ENCODE assay signal across 13 mouse cellular contexts in genomic region chr2:33729701-33730100, GRCm38 (mm10).
A peak's percentile ranks its signal among the peaks of the same experiment; 100 is the strongest.
DNase-seq lines count a peak whose midpoint lies in the region; ATAC-seq and TF ChIP-seq lines count a peak whose summit lies in the region.
"Had no signal": no experiment of that assay in that cellular context is flagged by ENCODE, and none has a peak within 500 bp of the region (broad histone marks: within the 10 kb centered on the region; RNA-seq: fewer than 3 reads in every experiment).

No protein-coding gene starts in this region.

- H3K9me3 ChIP-seq in heart, postnatal 0 days (replicated peaks; ENCODE audit: control insufficient read depth, low read length) = no peaks in the 10 kb centered on the region
- no peaks in the 10 kb centered on the region for H3K9me3 ChIP-seq in liver, postnatal 0 days (ENCODE audit: low read length)
- H3K9me3 ChIP-seq in liver, embryonic 12.5 days (replicated peaks) = no peaks in the 10 kb centered on the region
- no peaks in the 10 kb centered on the region for H3K9me3 ChIP-seq in limb, embryonic 10.5 days (replicated peaks)
- H3K9me3 ChIP-seq: stomach, embryonic 15.5 days had no signal

- H3K4me3 ChIP-seq in heart, postnatal 0 days (ENCODE audit: low read depth, low read length) = no peak overlapping the region
- no peak overlapping the region for H3K4me3 ChIP-seq in liver, postnatal 0 days (ENCODE audit: low read depth, low read length)
- H3K4me3 ChIP-seq in liver, embryonic 12.5 days = no peak overlapping the region
- H3K4me3 ChIP-seq in limb, embryonic 10.5 days = no peak overlapping the region
- H3K4me3 ChIP-seq: stomach, embryonic 15.5 days had no signal

- no peak for TF ChIP-seq EP300 in heart, postnatal 0 days (IDR thresholded peaks at IDR 0.05; ENCODE audit: low read depth)
- TF ChIP-seq EP300 in liver, postnatal 0 days (IDR thresholded peaks at IDR 0.05; ENCODE audit: low read depth) = no peak

- TF ChIP-seq CTCF in heart, postnatal 0 days (IDR thresholded peaks at IDR 0.05; ENCODE audit: low read depth) = peak; percentile 25
- TF ChIP-seq CTCF in liver, postnatal 0 days (IDR thresholded peaks at IDR 0.05; ENCODE audit: low read depth) = peak; percentile 39

- peaks cover 8% of the 10 kb centered on the region; the same call in 1 of the 2 replicates for H3K36me3 ChIP-seq in heart, postnatal 0 days (replicated peaks; ENCODE audit: control insufficient read depth, insufficient read depth, low read length)
- peaks cover 2% of the 10 kb centered on the region; the same call in 1 of the 2 replicates for H3K36me3 ChIP-seq in liver, postnatal 0 days (replicated peaks; ENCODE audit: insufficient read depth, low read length)
- H3K36me3 ChIP-seq in liver, embryonic 12.5 days = peaks cover 20% of the 10 kb centered on the region
- H3K36me3 ChIP-seq in limb, embryonic 10.5 days = peaks cover 39% of the 10 kb centered on the region

- no peak overlapping the region for H3K9ac ChIP-seq in heart, postnatal 0 days (replicated peaks; ENCODE audit: low read depth, low read length)
- no peak overlapping the region for H3K9ac ChIP-seq in liver, postnatal 0 days (replicated peaks)
- H3K9ac ChIP-seq in liver, embryonic 12.5 days = no peak overlapping the region
- H3K9ac ChIP-seq: liver, embryonic 14.5 days; stomach, embryonic 15.5 days had no signal

- no peak for ATAC-seq in heart, postnatal 0 days (ENCODE audit: insufficient read depth, low read depth)
- no peak for ATAC-seq in liver, postnatal 0 days
- ATAC-seq in liver, embryonic 12.5 days = no peak
- ATAC-seq in megakaryocyte progenitor cell, adult 5-6 weeks (replicated peaks; ENCODE audit: poor library complexity) = no peak
- ATAC-seq: inflammation-experienced regulatory T-cells, adult 6 months had no signal

- 39% methylated on average over 5 of the region's 5 CpGs for WGBS in heart, postnatal 0 days
- 45% methylated on average over 5 of the region's 5 CpGs for WGBS in liver, postnatal 0 days (ENCODE audit: insufficient replicate concordance)
- WGBS in liver, embryonic 12.5 days (ENCODE audit: insufficient replicate concordance) = 54% methylated on average over 5 of the region's 5 CpGs
- WGBS in limb, embryonic 10.5 days = 34% methylated on average over 5 of the region's 5 CpGs

- no peak overlapping the region for H3K27ac ChIP-seq in heart, postnatal 0 days (ENCODE audit: low read depth)
- no peak overlapping the region for H3K27ac ChIP-seq in liver, postnatal 0 days (ENCODE audit: low read depth)
- no peak overlapping the region for H3K27ac ChIP-seq in liver, embryonic 12.5 days
- H3K27ac ChIP-seq in limb, embryonic 10.5 days = peak overlapping the region; percentile 75
- H3K27ac ChIP-seq: liver, embryonic 14.5 days; stomach, embryonic 15.5 days had no signal

- DNase-seq in heart, postnatal 0 days (ENCODE audit: low spot score) = no peak
- DNase-seq in heart, postnatal 10 days = no peak
- no peak for DNase-seq in liver, postnatal 0 days
- peak; percentile 29 for DNase-seq in MN1 (ENCODE audit: low spot score)
- peak; percentile 44 for DNase-seq in limb, embryonic 10.5 days (ENCODE audit: low spot score)
- DNase-seq: adrenal gland, postnatal 14 days; kidney, postnatal 36 days had no signal

- no peaks in the 10 kb centered on the region for H3K27me3 ChIP-seq in heart, postnatal 0 days (ENCODE audit: control insufficient read depth, insufficient read depth, low read length)
- no peaks in the 10 kb centered on the region for H3K27me3 ChIP-seq in liver, postnatal 0 days (ENCODE audit: insufficient read depth, low read length)
- H3K27me3 ChIP-seq in liver, embryonic 12.5 days (replicated peaks) = no peaks in the 10 kb centered on the region
- H3K27me3 ChIP-seq in limb, embryonic 10.5 days (ENCODE audit: low read depth, poor library complexity, severe bottlenecking) = peaks cover 40% of the 10 kb centered on the region
- H3K27me3 ChIP-seq: stomach, embryonic 15.5 days had no signal

- no peak overlapping the region for H3K4me2 ChIP-seq in heart, postnatal 0 days (ENCODE audit: low read depth, low read length)
- no peak overlapping the region for H3K4me2 ChIP-seq in liver, postnatal 0 days (ENCODE audit: low read depth, low read length)
- H3K4me2 ChIP-seq in liver, embryonic 12.5 days = no peak overlapping the region
- H3K4me2 ChIP-seq: heart, embryonic 11.5 days; stomach, embryonic 15.5 days had no signal

- intact Hi-C loops in heart, postnatal 10 days (cut with DNase I) = no loop called here

- no peaks in the 10 kb centered on the region for H3K4me1 ChIP-seq in heart, postnatal 0 days (ENCODE audit: control insufficient read depth, insufficient read depth)
- H3K4me1 ChIP-seq in liver, postnatal 0 days (ENCODE audit: insufficient read depth) = no peaks in the 10 kb centered on the region
- peaks cover 6% of the 10 kb centered on the region; the same call in 1 of the 2 replicates for H3K4me1 ChIP-seq in liver, embryonic 12.5 days
- H3K4me1 ChIP-seq in limb, embryonic 10.5 days = peaks cover 73% of the 10 kb centered on the region

Comparison
In these comparisons a context has a peak if more than half of its experiments do, and no peak if none do; other contexts are left out.
1. DNase-seq: peak in MN1 (single experiment) and limb, embryonic 10.5 days (single experiment); none in heart, postnatal 0 days (single experiment), heart, postnatal 10 days (0 of 2) and liver, postnatal 0 days (single experiment).